Mouse (Mus musculus) bone marrow, adult 2 months (tissue): ENCODE data around the gene Rptor.

ENCODE experiments used
- CTCF ChIP-seq: fragments of 200-500 bp; IDR thresholded peaks from 2 replicates; pipeline ENCODE4 v1.5.1; 2011; ENCODE audit warnings: low read length, control low read depth; ENCODE audit not compliant: control insufficient read depth, insufficient read depth
- POLR2A ChIP-seq: fragments of 200-500 bp; IDR thresholded peaks from 2 replicates; pipeline ENCODE4 v1.6.1; 2011; ENCODE audit warnings: low read depth, mild to moderate bottlenecking, control low read depth, low read length, borderline replicate concordance; ENCODE audit not compliant: control insufficient read depth

- TF ChIP-seq CTCF = no peak
- TF ChIP-seq POLR2A = no peak
These were observed 78.0 kb downstream of the Rptor start for GRCm38 (mm10) chr11:119680735-119681134.
